Mouse (Mus musculus) kidney, postnatal 0 days (tissue): ENCODE data around the gene Shroom4. TPM values are rescaled to one million over a fixed set of nuclear protein-coding genes. Genes with fewer than 3 reads are reported as not detected.

Experiments used
- ATAC-seq: fragments of 200-750 bp; cut with Nextera tagmentation; replicated peaks from 2 replicates; pipeline ENCODE4 v1.8.0; 2017; ENCODE audit warnings: low read depth, moderate number of reproducible peaks, moderate TSS enrichment, moderate library complexity; ENCODE audit not compliant: low FRiP score
- DNase-seq: peaks from one replicate; pipeline ENCODE4 v3.0.0-alpha.2; 2016; ENCODE audit warnings: low spot score
- H3K27ac ChIP-seq: fragments of 300-500 bp; sonication (generic); 2 replicates; pipeline ENCODE4 v1.5.1; 2014; ENCODE audit warnings: mild to moderate bottlenecking
- H3K27me3 ChIP-seq: fragments of 300-500 bp; sonication (generic); 2 replicates; pipeline ENCODE4 v1.6.1; 2014; ENCODE audit warnings: low read length, mixed read lengths; ENCODE audit not compliant: insufficient read depth
- H3K36me3 ChIP-seq: fragments of 300-500 bp; sonication (generic); 2 replicates; pipeline ENCODE4 v1.6.1; 2014; ENCODE audit warnings: low read length, mixed read lengths; ENCODE audit not compliant: insufficient read depth
- H3K4me1 ChIP-seq: fragments of 300-500 bp; sonication (generic); replicated peaks from 2 replicates; pipeline ENCODE4 v1.6.1; 2014; ENCODE audit warnings: antibody characterized with exemption, low read length, mixed read lengths; ENCODE audit not compliant: insufficient read depth
- H3K4me2 ChIP-seq: fragments of 300-500 bp; sonication (generic); 2 replicates; pipeline ENCODE4 v1.6.1; 2014; ENCODE audit warnings: mild to moderate bottlenecking, low read length, moderate library complexity, mixed read lengths
- H3K4me3 ChIP-seq: fragments of 300-500 bp; sonication (generic); replicated peaks from 2 replicates; pipeline ENCODE4 v1.5.1; 2014; ENCODE audit warnings: low read depth, low read length
- H3K9ac ChIP-seq: fragments of 300-500 bp; sonication (generic); 2 replicates; pipeline ENCODE4 v1.6.1; 2014; ENCODE audit warnings: low read depth, low read length
- H3K9me3 ChIP-seq: fragments of 300-500 bp; sonication (generic); replicated peaks from 2 replicates; pipeline ENCODE4 v1.6.1; 2016; ENCODE audit warnings: low read length, inconsistent platforms, mixed read lengths
- CTCF ChIP-seq: IDR thresholded peaks from 2 replicates; pipeline ENCODE4 v1.5.1; 2016; ENCODE audit warnings: antibody characterized with exemption, low read depth, mild to moderate bottlenecking, moderate library complexity
- WGBS: fragments of 180-500 bp; shearing (Covaris S2); extraction: QIAGEN DNeasy Blood & Tissue Kit; methylation state at CpG from one replicate; pipeline ENCODE4 v1.1.7; 2014; 5-methylcytosine and 5-hydroxymethylcytosine counted together
- polyA plus RNA-seq: library from polyadenylated mRNA; unstranded; fragments of >200 nt; fragmentation: Nextera tagmentation; extraction: Ambion mirVana; gene quantifications from 2 replicates; pipeline ENCODE4 v1.2.1, GENCODE M21; 2015

Shroom4 gene
- polyA plus RNA-seq, 1 experiment from 2014 or later = 6.4 TPM

DNA sequence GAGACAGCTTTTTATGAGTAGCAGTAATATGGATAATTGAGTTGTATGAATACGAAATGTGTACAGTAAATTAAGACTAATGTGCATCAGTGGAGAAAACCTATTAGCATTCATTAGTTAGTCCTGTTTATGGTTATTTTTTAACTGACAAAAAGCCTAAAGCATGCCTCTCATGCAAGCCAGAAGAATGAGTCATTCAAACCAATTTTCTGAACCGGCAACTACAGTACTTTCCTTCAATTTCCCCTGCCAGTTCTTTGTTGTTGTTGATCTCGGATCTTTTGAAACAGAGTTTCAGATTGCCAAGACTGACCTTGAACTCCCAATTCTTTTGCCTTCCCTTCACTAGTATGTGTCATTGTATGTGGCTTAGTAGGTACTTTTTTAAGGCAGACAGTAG is 117.6 kb downstream of the Shroom4 start:
- H3K4me2 ChIP-seq = no peak overlapping the region
- H3K4me1 ChIP-seq = no peaks in the 10 kb centered on the region
- no peak for DNase-seq
- no peaks in the 10 kb centered on the region for H3K27me3 ChIP-seq
- H3K9ac ChIP-seq = no peak overlapping the region
- H3K27ac ChIP-seq = no peak overlapping the region
- H3K36me3 ChIP-seq = no peaks in the 10 kb centered on the region
- 56% methylated on average over 3 of the region's 3 CpGs for WGBS
- no peak overlapping the region for H3K4me3 ChIP-seq
- no peak for ATAC-seq
- no peaks in the 10 kb centered on the region for H3K9me3 ChIP-seq
- no peak for TF ChIP-seq CTCF

DNA sequence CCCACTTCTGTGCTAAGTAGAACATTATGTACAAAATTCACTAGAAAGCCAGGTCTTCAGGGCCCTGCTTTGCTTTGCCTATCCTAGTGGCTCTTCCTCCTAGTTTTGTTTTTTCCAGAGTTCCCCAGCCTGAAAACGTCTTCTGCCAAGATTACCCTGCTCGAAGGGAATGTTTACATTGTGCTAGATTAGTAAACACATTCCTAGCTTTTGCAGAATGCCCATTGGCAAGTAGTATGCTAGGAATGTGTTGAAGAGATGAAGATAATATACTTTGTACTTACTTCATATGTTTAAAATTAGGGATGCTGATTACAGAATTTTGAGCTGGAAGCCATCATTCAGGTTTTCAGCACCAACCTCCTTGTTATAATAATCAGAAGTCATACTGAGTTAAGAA is 118.8 kb downstream of the Shroom4 start:
- no peak overlapping the region for H3K4me2 ChIP-seq
- no peaks in the 10 kb centered on the region for H3K4me1 ChIP-seq
- H3K9me3 ChIP-seq = no peaks in the 10 kb centered on the region
- no peaks in the 10 kb centered on the region for H3K27me3 ChIP-seq
- no peaks in the 10 kb centered on the region for H3K36me3 ChIP-seq
- H3K27ac ChIP-seq = no peak overlapping the region
- H3K4me3 ChIP-seq = no peak overlapping the region
- no peak for TF ChIP-seq CTCF
- no peak overlapping the region for H3K9ac ChIP-seq
- ATAC-seq = no peak
- DNase-seq = no peak
- 39% methylated on average over 2 of the region's 2 CpGs for WGBS

DNA sequence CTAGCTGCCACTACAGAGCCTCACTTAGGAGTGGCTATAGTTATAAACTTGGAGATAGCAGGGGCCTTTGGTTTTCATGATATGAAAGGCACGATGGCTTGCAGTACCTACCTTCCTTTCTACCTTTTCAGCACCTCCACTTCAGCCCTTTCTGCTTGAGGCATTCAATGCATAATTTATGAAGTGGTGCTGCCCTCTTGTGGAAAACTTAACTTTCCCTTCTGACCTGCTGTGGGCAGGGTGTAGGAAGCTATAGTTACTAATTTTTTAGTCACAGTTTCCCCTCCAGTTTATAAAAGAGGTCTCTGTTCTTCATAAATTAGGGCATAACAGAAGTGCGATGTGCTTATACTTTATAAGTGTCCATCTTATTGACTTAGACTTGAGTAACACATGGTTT is 123.3 kb downstream of the Shroom4 start:
- no peak overlapping the region for H3K9ac ChIP-seq

DNA sequence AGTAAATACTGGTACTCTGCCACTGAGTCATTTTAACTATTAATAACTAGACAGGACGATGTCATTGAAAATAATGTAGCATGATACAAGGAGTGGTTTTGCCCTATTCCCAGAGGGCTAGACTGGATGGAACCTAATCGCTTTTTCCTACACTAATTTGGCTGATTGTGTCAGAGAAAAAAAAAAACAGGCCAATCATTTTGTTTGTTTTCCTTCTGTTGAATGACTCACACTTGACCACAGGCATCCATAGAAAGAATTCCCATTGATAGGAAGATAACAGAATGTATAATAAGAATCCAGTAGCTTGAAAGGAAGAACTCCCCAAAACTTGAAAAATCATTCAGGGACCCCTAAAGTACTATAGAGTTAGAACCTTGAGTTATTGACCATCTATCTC is 137.0 kb downstream of the Shroom4 start:
- 72% methylated on average over 2 of the region's 2 CpGs for WGBS

More for the DNA sequence above, 123.3 kb downstream of the Shroom4 start:
- H3K27ac ChIP-seq = no peak overlapping the region
- TF ChIP-seq CTCF = peak; percentile 60
- no peaks in the 10 kb centered on the region for H3K36me3 ChIP-seq
- DNase-seq (peak; percentile 16), ATAC-seq (no peak)
- no peak overlapping the region for H3K4me2 ChIP-seq
- H3K4me1 ChIP-seq = no peaks in the 10 kb centered on the region
- no peak overlapping the region for H3K4me3 ChIP-seq
- no peaks in the 10 kb centered on the region for H3K27me3 ChIP-seq
- no peaks in the 10 kb centered on the region for H3K9me3 ChIP-seq
- 63% methylated on average over 2 of the region's 2 CpGs for WGBS

DNA sequence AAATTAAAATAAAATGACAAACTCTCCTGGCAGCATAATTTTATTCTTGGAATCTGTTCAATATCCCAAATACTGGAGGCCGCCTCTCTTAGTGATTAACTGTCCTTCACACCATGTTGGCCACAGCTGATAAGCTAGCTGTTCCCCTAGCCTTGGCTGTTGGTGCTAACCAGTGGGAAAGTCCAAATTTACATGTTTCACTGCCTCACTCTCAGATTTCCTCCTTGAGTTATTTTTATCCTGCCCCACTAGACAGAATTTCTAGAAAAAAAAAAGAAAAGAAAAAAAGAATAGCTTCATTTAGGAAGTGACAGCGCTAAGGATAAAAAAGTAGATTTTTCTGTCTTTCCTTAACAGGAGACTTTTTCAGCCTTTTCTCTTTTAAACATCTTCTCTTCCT is 138.0 kb downstream of the Shroom4 start:
- Histone ChIP-seq H3K9ac (no peak overlapping the region), H3K4me1 (no peaks in the 10 kb centered on the region), H3K27ac (no peak overlapping the region), H3K9me3 (no peaks in the 10 kb centered on the region), H3K4me3 (no peak overlapping the region), H3K36me3 (no peaks in the 10 kb centered on the region), H3K27me3 (no peaks in the 10 kb centered on the region), H3K4me2 (no peak overlapping the region)
- DNase-seq (peak; percentile 16), ATAC-seq (no peak)
- no peak for TF ChIP-seq CTCF
- WGBS = 66% methylated on average over 2 of the region's 2 CpGs

More for the DNA sequence above, 137.0 kb downstream of the Shroom4 start:
- H3K27me3 ChIP-seq = no peaks in the 10 kb centered on the region
- TF ChIP-seq CTCF = no peak
- H3K4me1 ChIP-seq = no peaks in the 10 kb centered on the region
- H3K9ac ChIP-seq = no peak overlapping the region
- no peak overlapping the region for H3K4me2 ChIP-seq
- H3K4me3 ChIP-seq = no peak overlapping the region
- DNase-seq (no peak), ATAC-seq (no peak)
- H3K9me3 ChIP-seq = no peaks in the 10 kb centered on the region
- H3K36me3 ChIP-seq = no peaks in the 10 kb centered on the region
- H3K27ac ChIP-seq = no peak overlapping the region

DNA sequence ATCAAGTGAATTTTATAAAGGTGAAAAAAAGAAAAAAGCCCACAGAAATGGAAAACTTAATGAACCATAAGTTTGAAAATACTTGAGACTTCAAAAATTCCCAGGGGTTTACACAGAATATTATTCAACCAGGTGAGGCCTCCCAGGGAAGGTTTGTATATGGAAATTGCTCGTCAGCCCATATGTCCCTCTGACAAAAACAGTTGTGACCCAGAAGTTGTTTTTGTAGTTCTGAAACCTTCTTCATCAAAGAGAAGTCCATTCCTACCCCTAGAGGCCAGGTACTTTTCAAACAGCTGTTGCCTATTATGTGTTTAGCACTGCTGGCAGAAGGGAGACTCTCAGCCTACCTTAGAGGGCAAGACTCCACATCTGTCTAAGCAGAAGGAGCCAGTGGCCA is 165.4 kb downstream of the Shroom4 start:
- 92% methylated on average over 1 of the region's 1 CpGs for WGBS

DNA sequence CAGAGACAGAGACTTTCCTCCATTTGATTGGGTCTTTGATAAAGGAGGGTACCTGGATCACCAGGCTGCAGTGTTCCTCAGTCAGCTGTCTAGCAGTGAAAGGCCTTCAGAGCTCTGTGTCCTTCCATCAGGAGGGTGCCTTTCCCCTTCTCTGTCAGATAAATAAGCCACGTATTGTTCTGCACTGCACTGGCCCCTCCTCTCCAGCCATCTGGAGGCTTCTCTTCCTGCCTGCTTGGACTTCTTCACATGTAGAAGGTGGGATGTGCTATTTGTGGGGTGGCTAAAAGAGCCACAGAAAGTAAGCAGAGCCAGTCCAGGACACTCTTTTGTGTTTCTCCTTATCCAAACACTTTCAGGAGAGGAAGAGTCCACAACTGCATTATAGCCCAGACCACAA is 174.9 kb downstream of the Shroom4 start:
- no peaks in the 10 kb centered on the region for H3K4me1 ChIP-seq
- no peak for DNase-seq
- H3K4me2 ChIP-seq = no peak overlapping the region
- no peak overlapping the region for H3K9ac ChIP-seq
- no peak overlapping the region for H3K27ac ChIP-seq
- 44% methylated on average over 1 of the region's 1 CpGs for WGBS
- TF ChIP-seq CTCF = no peak
- no peak overlapping the region for H3K4me3 ChIP-seq
- H3K27me3 ChIP-seq = no peaks in the 10 kb centered on the region
- H3K9me3 ChIP-seq = no peaks in the 10 kb centered on the region
- ATAC-seq = no peak
- no peaks in the 10 kb centered on the region for H3K36me3 ChIP-seq

More for the DNA sequence above, 165.4 kb downstream of the Shroom4 start:
- DNase-seq (no peak), ATAC-seq (no peak)
- no peak for TF ChIP-seq CTCF
- H3K4me1 ChIP-seq = no peaks in the 10 kb centered on the region
- H3K4me2 ChIP-seq = no peak overlapping the region
- H3K27me3 ChIP-seq = no peaks in the 10 kb centered on the region
- no peak overlapping the region for H3K27ac ChIP-seq
- no peak overlapping the region for H3K4me3 ChIP-seq
- H3K9me3 ChIP-seq = no peaks in the 10 kb centered on the region
- no peak overlapping the region for H3K9ac ChIP-seq
- no peaks in the 10 kb centered on the region for H3K36me3 ChIP-seq
